Mouse (Mus musculus): Measurements from ENCODE around the gene Neurl1b. TPM values are rescaled to one million over a fixed set of nuclear protein-coding genes. Genes with fewer than 3 reads are reported as not detected.

Neurl1b gene
- total and polyA plus RNA-seq, 3 experiments: under 0.01 TPM; not detected in 2

DNA sequence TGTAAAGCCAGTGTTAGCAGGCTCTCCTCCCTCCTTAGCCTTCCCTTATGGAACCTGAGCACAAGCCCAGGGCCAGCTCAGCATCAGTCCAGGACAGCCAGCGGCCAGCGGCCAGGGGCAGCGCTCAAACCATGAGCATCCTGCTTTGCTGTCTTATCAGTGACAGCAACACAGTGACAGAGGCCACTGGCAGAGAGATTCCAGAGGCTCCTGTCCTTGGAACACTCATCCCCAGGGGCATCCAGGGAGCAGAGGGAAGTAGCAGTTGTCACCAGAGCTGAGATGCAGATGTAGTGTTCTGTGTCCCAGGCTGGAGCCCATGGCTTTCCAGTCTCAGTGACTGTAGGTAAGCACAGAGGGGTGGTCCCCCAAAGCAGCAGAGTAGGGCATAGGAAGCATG lies 32.5 kb upstream of the Neurl1b start:
- TF ChIP-seq GATA2 (IDR thresholded peaks at IDR 0.05; ENCODE audit: borderline replicate concordance, low read depth, low read length): no peak
- DNase-seq (ENCODE audit: low spot score) (no peak), ATAC-seq (ENCODE audit: extremely low read depth, insufficient number of reproducible peaks, low FRiP score, poor library complexity, severe bottlenecking) (no peak)
- H3K4me3 ChIP-seq (ENCODE audit: low read depth, low read length): no peak overlapping the region
- peaks cover 83% of the 10 kb centered on the region for H3K27me3 ChIP-seq (ENCODE audit: insufficient read depth, low read length)
- H3K4me1 ChIP-seq (ENCODE audit: insufficient read depth, low read depth, low read length): peaks cover 2% of the 10 kb centered on the region; the same call in 1 of the 2 replicates
- no peaks in the 10 kb centered on the region for H3K9me3 ChIP-seq (replicated peaks)
- no peaks in the 10 kb centered on the region for H3K36me3 ChIP-seq (replicated peaks)

DNA sequence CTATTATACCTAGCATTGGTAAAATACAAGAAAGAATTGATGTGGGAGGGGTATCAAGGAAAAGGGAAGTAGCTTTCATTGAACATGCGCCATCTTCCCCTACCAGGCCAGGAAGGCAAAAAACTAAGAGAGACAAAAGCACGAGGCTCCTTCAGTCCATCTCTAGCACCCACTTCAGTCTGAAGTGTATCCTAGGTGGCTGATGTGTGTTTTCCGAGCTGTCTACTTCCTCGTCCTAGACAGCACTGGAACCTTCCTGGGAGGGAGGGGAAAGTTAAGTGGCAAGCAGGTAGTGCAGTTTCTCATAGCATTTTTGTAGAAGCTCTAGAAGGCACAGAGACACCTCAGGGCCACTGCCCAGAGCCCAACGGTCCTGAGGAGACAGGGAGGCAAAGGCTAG lies 31.9 kb upstream of the Neurl1b start:
- DNase-seq (ENCODE audit: low spot score): no peak
- TF ChIP-seq TAL1 (conservative IDR thresholded peaks at IDR 0.05; ENCODE audit: low read depth, low read length) (no peak), CTCF (IDR thresholded peaks at IDR 0.05; ENCODE audit: low read depth, low read length) (no peak)

DNA sequence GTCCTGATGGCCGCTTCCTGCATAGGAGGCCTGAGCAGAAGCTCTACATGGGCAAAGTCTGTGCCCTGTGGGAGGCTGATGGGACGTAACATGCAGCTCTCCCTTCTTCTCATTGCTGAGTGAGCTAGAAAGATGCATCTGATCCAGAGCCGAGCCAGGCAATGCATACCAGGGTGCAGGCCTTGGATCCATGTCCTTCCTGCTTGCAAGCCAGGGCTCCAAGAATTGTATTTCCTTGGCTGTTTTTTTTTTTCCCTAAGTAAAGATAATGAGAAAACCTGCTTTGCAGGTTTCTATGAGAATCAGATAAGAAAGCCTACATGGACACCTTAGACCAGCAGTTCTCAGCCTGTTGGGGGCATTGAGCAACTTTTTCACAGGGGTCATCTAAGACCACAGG lies 30.5 kb upstream of the Neurl1b start:
- H3K27me3 ChIP-seq (ENCODE audit: insufficient read depth, low read length): peaks cover 84% of the 10 kb centered on the region

More for the DNA sequence above, 31.9 kb upstream of the Neurl1b start:
- no peaks in the 10 kb centered on the region for H3K9me3 ChIP-seq (replicated peaks)
- no peak for ATAC-seq (ENCODE audit: extremely low read depth, insufficient number of reproducible peaks, low FRiP score, poor library complexity, severe bottlenecking)
- no peak overlapping the region for H3K4me3 ChIP-seq (ENCODE audit: low read depth, low read length)
- no peaks in the 10 kb centered on the region for H3K36me3 ChIP-seq (replicated peaks)
- peaks cover 2% of the 10 kb centered on the region; the same call in 1 of the 2 replicates for H3K4me1 ChIP-seq (ENCODE audit: insufficient read depth, low read depth, low read length)
- H3K27me3 ChIP-seq (ENCODE audit: insufficient read depth, low read length): peaks cover 83% of the 10 kb centered on the region

DNA sequence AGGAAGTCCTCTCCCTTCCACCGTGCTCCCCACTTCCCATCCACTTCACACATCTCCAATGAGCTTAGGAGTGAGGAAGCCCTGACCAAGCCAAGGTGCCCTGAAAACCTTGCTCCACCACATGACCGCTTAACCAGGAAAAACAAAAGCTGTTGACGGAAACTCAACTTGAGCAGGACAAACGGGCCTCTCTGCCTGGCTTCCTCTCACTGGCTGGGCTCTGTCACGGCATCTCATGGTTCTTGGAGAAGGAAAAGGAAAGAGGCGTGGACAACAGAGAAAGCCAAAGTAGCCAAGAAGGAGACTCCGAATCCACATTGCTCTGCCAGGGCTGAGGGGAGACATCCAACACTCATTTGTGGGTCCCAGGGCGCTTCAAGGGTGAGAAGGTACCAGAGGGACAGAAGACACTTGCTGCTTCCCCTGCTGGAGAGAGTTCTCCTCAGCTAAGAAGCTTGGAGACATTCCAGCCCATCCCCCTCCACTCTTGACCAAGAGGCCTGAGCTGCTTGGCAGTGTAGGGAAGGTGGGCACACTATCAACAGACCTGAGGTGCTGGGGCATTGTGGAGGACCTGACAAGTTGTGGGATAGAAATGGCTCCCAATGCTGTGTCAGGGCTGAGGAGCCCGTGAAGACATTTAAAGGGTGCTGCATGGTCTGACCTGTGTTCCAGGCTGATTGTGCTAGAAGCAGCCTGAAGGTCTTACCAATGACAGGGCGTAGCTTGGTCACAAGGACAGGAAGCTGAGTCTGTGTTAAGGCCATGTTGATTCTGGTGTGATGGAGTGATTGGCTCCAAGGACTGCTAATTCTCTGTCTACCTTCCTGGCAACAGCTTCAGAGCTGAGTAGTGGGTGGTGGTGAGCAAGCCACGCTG lies 29.1 kb upstream of the Neurl1b start:
- no peaks in the 10 kb centered on the region for H3K9me3 ChIP-seq (replicated peaks)
- no peaks in the 10 kb centered on the region for H3K36me3 ChIP-seq (replicated peaks)
- H3K27me3 ChIP-seq (ENCODE audit: insufficient read depth, low read length): peaks cover 83% of the 10 kb centered on the region
- H3K4me3 ChIP-seq (ENCODE audit: low read depth, low read length): no peak overlapping the region
- H3K4me1 ChIP-seq (ENCODE audit: insufficient read depth, low read depth, low read length): no peaks in the 10 kb centered on the region
- ATAC-seq (ENCODE audit: extremely low read depth, insufficient number of reproducible peaks, low FRiP score, poor library complexity, severe bottlenecking) (no peak), DNase-seq (ENCODE audit: low spot score) (no peak)
- TF ChIP-seq GATA1 (IDR thresholded peaks at IDR 0.05; ENCODE audit: borderline replicate concordance, low read length) (no peak), TAL1 (conservative IDR thresholded peaks at IDR 0.05; ENCODE audit: low read depth, low read length) (no peak), POLR2AphosphoS5 (IDR thresholded peaks at IDR 0.05; ENCODE audit: insufficient replicate concordance, low read depth, low read length) (no peak), GATA2 (IDR thresholded peaks at IDR 0.05; ENCODE audit: borderline replicate concordance, low read depth, low read length) (no peak)

More for the DNA sequence above, 30.5 kb upstream of the Neurl1b start:
- Histone ChIP-seq H3K9me3 (replicated peaks) (no peaks in the 10 kb centered on the region), H3K4me3 (ENCODE audit: low read depth, low read length) (no peak overlapping the region), H3K36me3 (replicated peaks) (no peaks in the 10 kb centered on the region), H3K4me1 (ENCODE audit: insufficient read depth, low read depth, low read length) (peaks cover 2% of the 10 kb centered on the region; the same call in 1 of the 2 replicates)
- ATAC-seq (ENCODE audit: extremely low read depth, insufficient number of reproducible peaks, low FRiP score, poor library complexity, severe bottlenecking) (no peak), DNase-seq (ENCODE audit: low spot score) (no peak)
- TF ChIP-seq POLR2AphosphoS5 (IDR thresholded peaks at IDR 0.05; ENCODE audit: insufficient replicate concordance, low read depth, low read length) (no peak), TAL1 (conservative IDR thresholded peaks at IDR 0.05; ENCODE audit: low read depth, low read length) (no peak), GATA1 (IDR thresholded peaks at IDR 0.05; ENCODE audit: borderline replicate concordance, low read length) (no peak), GATA2 (IDR thresholded peaks at IDR 0.05; ENCODE audit: borderline replicate concordance, low read depth, low read length) (no peak), CTCF (IDR thresholded peaks at IDR 0.05; ENCODE audit: low read depth, low read length) (no peak)

DNA sequence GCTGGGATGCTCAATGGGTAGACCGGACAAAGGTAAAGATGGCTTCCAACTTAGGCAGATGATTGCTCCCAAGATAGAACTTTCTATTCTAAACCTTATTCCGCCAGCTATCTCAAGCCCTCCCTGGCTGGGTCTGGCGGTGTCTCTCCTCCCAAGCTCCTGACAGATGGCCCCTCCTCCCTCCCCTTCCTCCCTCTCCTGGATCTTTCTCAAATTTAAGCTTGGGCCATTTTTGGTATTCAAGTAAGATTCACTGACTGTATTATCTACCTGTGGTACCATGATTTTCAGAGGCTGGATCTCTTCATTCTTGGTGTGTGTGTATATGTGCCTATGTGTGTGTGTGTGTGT lies 28.5 kb upstream of the Neurl1b start:
- no peak for ATAC-seq (ENCODE audit: extremely low read depth, insufficient number of reproducible peaks, low FRiP score, poor library complexity, severe bottlenecking)
- H3K36me3 ChIP-seq (replicated peaks): no peaks in the 10 kb centered on the region
- no peaks in the 10 kb centered on the region for H3K9me3 ChIP-seq (replicated peaks)
- no peak overlapping the region for H3K4me3 ChIP-seq (ENCODE audit: low read depth, low read length)
- TF ChIP-seq CTCF (IDR thresholded peaks at IDR 0.05; ENCODE audit: low read depth, low read length) (no peak), POLR2AphosphoS5 (IDR thresholded peaks at IDR 0.05; ENCODE audit: insufficient replicate concordance, low read depth, low read length) (no peak), GATA1 (IDR thresholded peaks at IDR 0.05; ENCODE audit: borderline replicate concordance, low read length) (no peak), GATA2 (IDR thresholded peaks at IDR 0.05; ENCODE audit: borderline replicate concordance, low read depth, low read length) (no peak), TAL1 (conservative IDR thresholded peaks at IDR 0.05; ENCODE audit: low read depth, low read length) (no peak)
- peaks cover 84% of the 10 kb centered on the region for H3K27me3 ChIP-seq (ENCODE audit: insufficient read depth, low read length)
- no peak for DNase-seq (ENCODE audit: low spot score)
- no peaks in the 10 kb centered on the region for H3K4me1 ChIP-seq (ENCODE audit: insufficient read depth, low read depth, low read length)

DNA sequence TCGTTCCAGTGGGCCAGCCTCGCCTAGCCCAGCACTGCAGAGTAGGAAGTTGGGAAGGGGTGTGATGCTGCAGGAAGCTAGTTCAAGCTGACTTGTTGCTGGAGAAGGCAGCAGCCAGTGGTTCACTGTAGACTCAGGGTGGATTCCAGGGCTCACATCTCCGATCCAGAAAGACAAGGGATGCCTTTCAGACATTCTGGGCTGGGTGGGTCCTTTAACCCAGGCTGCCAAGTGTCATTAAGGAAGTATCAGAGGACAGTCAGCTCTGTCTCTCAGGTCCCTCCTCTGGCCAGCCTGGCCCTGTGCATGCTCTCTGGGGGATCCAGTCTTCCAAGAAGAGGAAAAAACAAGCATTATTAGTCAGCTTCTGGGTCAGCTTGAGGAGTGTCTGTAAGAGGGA lies 26.5 kb upstream of the Neurl1b start:
- DNase-seq (ENCODE audit: low spot score): no peak
- H3K4me3 ChIP-seq (ENCODE audit: low read depth, low read length): no peak overlapping the region
- no peak for TF ChIP-seq GATA1 (IDR thresholded peaks at IDR 0.05; ENCODE audit: borderline replicate concordance, low read length)
- no peak for TF ChIP-seq GATA2 (IDR thresholded peaks at IDR 0.05; ENCODE audit: borderline replicate concordance, low read depth, low read length)
- TF ChIP-seq TAL1 (conservative IDR thresholded peaks at IDR 0.05; ENCODE audit: low read depth, low read length): no peak
- TF ChIP-seq CTCF (IDR thresholded peaks at IDR 0.05; ENCODE audit: low read depth, low read length): no peak
- no peak for TF ChIP-seq POLR2AphosphoS5 (IDR thresholded peaks at IDR 0.05; ENCODE audit: insufficient replicate concordance, low read depth, low read length)
- no peaks in the 10 kb centered on the region for H3K9me3 ChIP-seq (replicated peaks)
- H3K36me3 ChIP-seq (replicated peaks): no peaks in the 10 kb centered on the region
- no peaks in the 10 kb centered on the region for H3K4me1 ChIP-seq (ENCODE audit: insufficient read depth, low read depth, low read length)
- H3K27me3 ChIP-seq (ENCODE audit: insufficient read depth, low read length): peaks cover 80% of the 10 kb centered on the region
- ATAC-seq (ENCODE audit: extremely low read depth, insufficient number of reproducible peaks, low FRiP score, poor library complexity, severe bottlenecking): no peak
